Mouse (Mus musculus): ENCODE measurements around the gene Tenm4. TPM values are rescaled to one million over a fixed set of nuclear protein-coding genes. Genes with fewer than 3 reads are reported as not detected.
A peak's percentile ranks its signal among the peaks of the same experiment; 100 is the strongest.

Tenm4 gene
- polyA plus RNA-seq, 1 experiment from 2014 or later: 24.0 TPM

DNA sequence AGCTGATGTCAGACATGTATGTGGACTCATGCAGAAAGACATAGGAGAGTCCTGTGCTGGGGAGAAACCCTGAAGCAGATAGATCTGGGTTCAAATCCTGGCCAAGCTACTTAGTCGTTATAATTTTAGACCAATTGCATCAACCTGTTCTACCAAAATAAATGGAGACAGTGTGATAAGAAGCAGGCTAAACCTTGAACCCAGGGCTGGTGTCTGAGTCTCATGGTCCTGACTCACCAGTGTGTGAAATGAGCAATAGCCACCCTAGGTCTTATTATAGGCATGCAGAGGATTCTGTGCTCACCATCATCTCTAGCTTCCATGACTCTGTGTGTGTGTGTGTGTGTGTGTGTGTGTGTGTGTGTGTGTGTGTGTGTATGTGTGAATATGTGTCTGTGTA lies 609.5 kb downstream of the Tenm4 start:
- Histone ChIP-seq H3K27me3 (replicated peaks) (no peaks in the 10 kb centered on the region), H3K9ac (no peak overlapping the region), H3K9me3 (no peaks in the 10 kb centered on the region), H3K4me1 (peaks cover 5% of the 10 kb centered on the region), H3K36me3 (no peaks in the 10 kb centered on the region), H3K4me3 (replicated peaks) (no peak overlapping the region), H3K4me2 (no peak overlapping the region), H3K27ac (no peak overlapping the region)
- 0 out of 2 replicates have a peak, but pooled peaks have one; percentile 5 for ATAC-seq (ENCODE audit: insufficient read depth, low FRiP score, low read depth)
- 83% methylated on average over 1 of the region's 1 CpGs for WGBS

DNA sequence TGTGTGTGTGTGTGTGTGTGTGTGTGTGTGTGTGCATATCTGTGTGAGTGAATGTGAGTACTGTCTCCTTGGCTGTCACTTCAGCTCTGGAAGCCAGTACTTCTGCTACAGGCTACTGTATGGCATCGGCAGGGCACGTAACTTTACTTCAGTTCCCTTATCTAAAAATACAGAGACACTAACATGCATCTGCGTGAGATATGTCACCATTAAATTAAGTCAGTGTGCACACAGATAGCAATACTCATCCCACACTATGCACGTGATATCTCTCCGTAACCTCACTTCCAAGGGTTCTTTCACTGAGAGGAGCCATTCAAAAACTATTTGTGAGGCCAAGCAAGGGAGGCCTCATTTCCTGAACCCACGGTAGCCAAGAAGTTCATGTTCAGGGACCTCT lies 610.0 kb downstream of the Tenm4 start:
- Histone ChIP-seq H3K4me1 (peaks cover under 1% of the 10 kb centered on the region; the same call in 1 of the 2 replicates), H3K36me3 (no peaks in the 10 kb centered on the region), H3K4me2 (no peak overlapping the region), H3K27ac (no peak overlapping the region), H3K9ac (no peak overlapping the region), H3K27me3 (replicated peaks) (no peaks in the 10 kb centered on the region), H3K9me3 (no peaks in the 10 kb centered on the region), H3K4me3 (replicated peaks) (no peak overlapping the region)
- peak; percentile 89 for ATAC-seq (ENCODE audit: insufficient read depth, low FRiP score, low read depth)
- 77% methylated on average over 6 of the region's 6 CpGs for WGBS

- WGBS: 88% methylated on average over 4 of the region's 4 CpGs
Observed at GRCm38 (mm10) chr7:96782686-96783085, 611.6 kb downstream of the Tenm4 start.

GRCm38 (mm10) chr7:96785808-96786207 lies 614.8 kb downstream of the Tenm4 start:
- Histone ChIP-seq H3K4me3 (replicated peaks) (no peak overlapping the region), H3K27me3 (replicated peaks) (no peaks in the 10 kb centered on the region), H3K27ac (no peak overlapping the region), H3K9me3 (no peaks in the 10 kb centered on the region), H3K4me2 (no peak overlapping the region), H3K4me1 (no peaks in the 10 kb centered on the region), H3K9ac (no peak overlapping the region), H3K36me3 (no peaks in the 10 kb centered on the region)
- WGBS: 52% methylated on average over 9 of the region's 9 CpGs
- no peak for ATAC-seq (ENCODE audit: insufficient read depth, low FRiP score, low read depth)

More at GRCm38 (mm10) chr7:96782686-96783085, 611.6 kb downstream of the Tenm4 start:
- H3K9ac ChIP-seq: no peak overlapping the region
- no peak overlapping the region for H3K4me2 ChIP-seq
- no peak overlapping the region for H3K27ac ChIP-seq
- no peaks in the 10 kb centered on the region for H3K9me3 ChIP-seq
- H3K27me3 ChIP-seq (replicated peaks): no peaks in the 10 kb centered on the region
- H3K36me3 ChIP-seq: no peaks in the 10 kb centered on the region
- no peaks in the 10 kb centered on the region for H3K4me1 ChIP-seq
- no peak for ATAC-seq (ENCODE audit: insufficient read depth, low FRiP score, low read depth)
- H3K4me3 ChIP-seq (replicated peaks): no peak overlapping the region

GRCm38 (mm10) chr7:96786262-96787044 lies 615.4 kb downstream of the Tenm4 start:
- H3K9me3 ChIP-seq: no peaks in the 10 kb centered on the region
- no peak overlapping the region for H3K4me2 ChIP-seq
- no peak overlapping the region for H3K4me3 ChIP-seq (replicated peaks)
- H3K27me3 ChIP-seq (replicated peaks): no peaks in the 10 kb centered on the region
- H3K27ac ChIP-seq: no peak overlapping the region
- H3K4me1 ChIP-seq: no peaks in the 10 kb centered on the region
- ATAC-seq (ENCODE audit: insufficient read depth, low FRiP score, low read depth): no peak
- H3K9ac ChIP-seq: no peak overlapping the region
- 79% methylated on average over 5 of the region's 5 CpGs for WGBS
- H3K36me3 ChIP-seq: no peaks in the 10 kb centered on the region

- no peaks in the 10 kb centered on the region for H3K27me3 ChIP-seq (replicated peaks)
- no peak overlapping the region for H3K27ac ChIP-seq
- no peaks in the 10 kb centered on the region for H3K9me3 ChIP-seq
- H3K4me3 ChIP-seq (replicated peaks): no peak overlapping the region
- no peak overlapping the region for H3K9ac ChIP-seq
- ATAC-seq (ENCODE audit: insufficient read depth, low FRiP score, low read depth): no peak
- H3K36me3 ChIP-seq: no peaks in the 10 kb centered on the region
- no peak overlapping the region for H3K4me2 ChIP-seq
- H3K4me1 ChIP-seq: no peaks in the 10 kb centered on the region
- WGBS: 77% methylated on average over 4 of the region's 4 CpGs
Observed at GRCm38 (mm10) chr7:96788135-96788534, 617.1 kb downstream of the Tenm4 start.

DNA sequence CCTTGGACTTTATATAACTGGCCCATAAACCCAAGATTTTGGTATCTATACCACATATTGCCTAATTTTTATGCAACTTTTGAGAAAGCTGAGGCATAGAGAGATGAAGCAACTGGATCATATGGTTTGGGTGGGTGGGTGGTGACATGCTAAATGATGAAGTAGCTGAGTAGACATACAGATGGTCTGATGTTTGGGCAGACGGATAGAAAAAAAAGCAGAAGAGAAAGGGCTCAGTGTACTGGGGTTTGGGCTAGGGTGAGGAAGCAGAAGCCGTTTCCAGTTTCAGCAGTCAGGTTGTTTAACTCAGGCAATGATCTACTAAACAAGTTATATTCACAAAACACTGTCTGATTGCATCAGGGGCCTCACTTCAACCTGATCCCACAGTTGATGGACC lies 619.3 kb downstream of the Tenm4 start:
- Histone ChIP-seq H3K9me3 (no peaks in the 10 kb centered on the region), H3K36me3 (no peaks in the 10 kb centered on the region), H3K4me1 (0 out of 2 replicates have a peak, but pooled peaks cover 3% of the 10 kb centered on the region), H3K9ac (no peak overlapping the region), H3K27me3 (replicated peaks) (no peaks in the 10 kb centered on the region), H3K4me2 (no peak overlapping the region), H3K4me3 (replicated peaks) (no peak overlapping the region), H3K27ac (no peak overlapping the region)
- WGBS: 60% methylated on average over 2 of the region's 2 CpGs
- ATAC-seq (ENCODE audit: insufficient read depth, low FRiP score, low read depth): no peak

DNA sequence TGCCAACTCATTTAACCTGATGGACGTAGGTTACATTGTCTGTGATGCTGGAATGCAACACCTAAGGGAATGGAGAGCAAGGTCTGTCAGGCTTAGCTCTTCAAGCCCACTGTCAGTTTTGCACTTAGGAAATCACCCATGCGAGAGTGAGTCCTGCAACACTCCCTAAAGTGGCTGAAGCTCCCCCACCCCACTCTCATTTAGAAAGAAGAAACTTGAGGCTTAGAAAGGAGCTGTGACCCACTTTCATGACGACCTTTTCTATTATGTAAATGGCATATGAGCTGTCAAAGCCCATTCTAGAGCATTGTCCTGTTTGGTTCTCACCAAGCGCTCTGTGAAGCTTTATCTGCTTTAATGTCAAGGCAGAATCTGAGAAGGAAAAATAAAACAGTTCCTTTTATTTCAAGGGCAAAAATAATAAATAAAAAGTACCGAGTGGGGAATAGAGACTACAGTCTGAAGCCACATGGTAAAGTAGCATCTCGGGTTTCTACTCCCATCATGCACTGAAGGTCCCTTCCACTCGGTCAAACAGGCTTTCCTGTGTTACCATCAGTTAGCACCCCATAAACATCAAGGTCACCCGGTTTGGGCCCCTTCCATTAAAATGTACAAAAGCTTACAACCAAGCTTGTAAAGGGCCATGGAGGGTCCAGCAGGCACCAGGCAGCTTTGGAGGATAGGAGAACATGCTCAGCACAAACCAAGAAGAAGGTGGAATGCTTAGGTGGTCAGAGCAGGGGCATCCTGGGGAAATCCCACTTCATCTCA lies 621.6 kb downstream of the Tenm4 start:
- H3K4me2 ChIP-seq: no peak overlapping the region
- peaks cover 24% of the 10 kb centered on the region for H3K4me1 ChIP-seq
- no peaks in the 10 kb centered on the region for H3K9me3 ChIP-seq
- no peak overlapping the region for H3K27ac ChIP-seq
- no peak overlapping the region for H3K4me3 ChIP-seq (replicated peaks)
- no peaks in the 10 kb centered on the region for H3K36me3 ChIP-seq
- WGBS: 71% methylated on average over 8 of the region's 8 CpGs
- no peaks in the 10 kb centered on the region for H3K27me3 ChIP-seq (replicated peaks)
- H3K9ac ChIP-seq: no peak overlapping the region
- ATAC-seq (ENCODE audit: insufficient read depth, low FRiP score, low read depth): no peak

- Histone ChIP-seq H3K4me2 (peak overlapping the region; percentile 34; the same call in 1 of the 2 replicates), H3K9me3 (no peaks in the 10 kb centered on the region), H3K9ac (no peak overlapping the region), H3K27ac (peak overlapping the region; percentile 85), H3K36me3 (no peaks in the 10 kb centered on the region), H3K4me3 (replicated peaks) (no peak overlapping the region), H3K27me3 (replicated peaks) (no peaks in the 10 kb centered on the region), H3K4me1 (peaks cover 27% of the 10 kb centered on the region)
- WGBS: 19% methylated on average over 9 of the region's 9 CpGs
- peak; percentile 87 for ATAC-seq (ENCODE audit: insufficient read depth, low FRiP score, low read depth)
Observed at GRCm38 (mm10) chr7:96796033-96796741, 625.1 kb downstream of the Tenm4 start.

DNA sequence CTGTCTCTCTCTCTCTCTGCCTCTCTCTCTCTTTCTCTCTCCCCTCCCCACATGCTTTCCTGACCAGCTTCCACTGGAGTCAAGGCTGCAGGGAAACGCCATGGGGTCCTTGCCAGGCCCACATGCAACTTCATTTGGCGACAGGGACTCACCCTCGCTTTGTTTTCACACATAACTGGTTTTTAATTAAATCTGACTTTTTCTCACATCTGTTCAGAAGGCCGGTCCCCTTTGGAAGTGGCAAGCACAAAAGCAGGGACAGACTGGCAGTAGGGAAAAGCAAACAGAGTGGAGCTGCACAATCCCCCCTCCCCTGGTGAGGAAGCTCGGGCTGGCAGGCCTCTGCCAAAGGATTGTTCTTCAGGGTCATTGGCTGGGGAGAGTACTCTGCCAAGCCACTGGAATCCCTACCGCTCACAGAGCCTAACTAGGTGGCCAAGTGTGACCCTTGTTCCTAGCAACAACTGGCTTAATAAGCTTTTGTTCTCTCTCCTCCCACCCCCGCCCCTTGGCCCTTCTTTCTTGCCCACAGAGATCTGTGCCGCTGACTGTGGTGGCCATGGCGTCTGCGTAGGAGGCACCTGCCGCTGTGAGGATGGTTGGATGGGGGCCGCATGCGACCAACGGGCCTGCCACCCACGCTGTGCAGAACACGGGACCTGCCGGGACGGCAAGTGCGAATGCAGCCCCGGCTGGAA lies 625.9 kb downstream of the Tenm4 start:
- no peaks in the 10 kb centered on the region for H3K9me3 ChIP-seq
- no peak overlapping the region for H3K4me3 ChIP-seq (replicated peaks)
- no peak overlapping the region for H3K9ac ChIP-seq
- peak overlapping the region; percentile 85 for H3K27ac ChIP-seq
- H3K36me3 ChIP-seq: no peaks in the 10 kb centered on the region
- WGBS: 73% methylated on average over 20 of the region's 20 CpGs
- peaks cover 27% of the 10 kb centered on the region for H3K4me1 ChIP-seq
- ATAC-seq (ENCODE audit: insufficient read depth, low FRiP score, low read depth): peak; percentile 74
- H3K4me2 ChIP-seq: peak overlapping the region; percentile 34
- H3K27me3 ChIP-seq (replicated peaks): no peaks in the 10 kb centered on the region

DNA sequence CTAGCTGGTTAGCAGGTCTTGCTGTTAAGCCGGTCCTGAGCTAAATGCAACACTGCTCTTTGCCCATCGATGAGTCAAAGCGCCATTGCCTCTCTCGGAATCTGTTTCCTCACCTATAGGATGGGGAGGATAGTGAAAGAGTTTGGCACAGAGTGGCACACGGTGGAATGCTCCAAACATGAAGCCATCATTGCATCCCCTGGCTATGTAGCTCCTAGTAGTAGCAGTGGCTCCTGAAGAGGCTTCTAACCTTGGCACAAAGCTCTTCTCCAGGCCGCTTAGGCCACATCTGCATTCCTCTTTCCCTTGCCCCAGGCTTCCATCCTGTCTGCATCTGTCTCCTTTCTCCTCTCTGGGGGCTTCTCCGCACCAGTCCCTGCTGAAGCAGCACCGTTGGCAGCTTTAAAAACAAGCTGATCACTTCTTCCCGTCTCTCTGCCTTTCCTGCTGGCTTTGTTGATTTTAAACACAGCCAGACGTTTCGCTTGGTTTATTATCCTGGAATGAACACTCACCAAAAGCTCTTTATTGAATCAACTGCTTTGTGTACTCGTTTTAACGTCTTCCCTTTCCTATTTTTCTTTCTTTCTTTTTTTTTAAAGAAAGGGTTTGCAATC lies 626.8 kb downstream of the Tenm4 start:
- Histone ChIP-seq H3K9me3 (no peaks in the 10 kb centered on the region), H3K4me1 (peaks cover 27% of the 10 kb centered on the region), H3K9ac (no peak overlapping the region), H3K4me3 (replicated peaks) (no peak overlapping the region), H3K27me3 (replicated peaks) (no peaks in the 10 kb centered on the region), H3K27ac (peak overlapping the region; percentile 85; the same call in 1 of the 2 replicates), H3K36me3 (no peaks in the 10 kb centered on the region), H3K4me2 (peak overlapping the region; percentile 34)
- no peak for ATAC-seq (ENCODE audit: insufficient read depth, low FRiP score, low read depth)
- WGBS: 44% methylated on average over 13 of the region's 13 CpGs

Data from stomach, embryonic 15.5 days (tissue).